Mouse (Mus musculus): ENCODE measurements around the gene Prr22. TPM values are rescaled to one million over a fixed set of nuclear protein-coding genes. Genes with fewer than 3 reads are reported as not detected.

Gene Prr22
- polyA plus RNA-seq, 1 experiment = 2.8 TPM

DNA sequence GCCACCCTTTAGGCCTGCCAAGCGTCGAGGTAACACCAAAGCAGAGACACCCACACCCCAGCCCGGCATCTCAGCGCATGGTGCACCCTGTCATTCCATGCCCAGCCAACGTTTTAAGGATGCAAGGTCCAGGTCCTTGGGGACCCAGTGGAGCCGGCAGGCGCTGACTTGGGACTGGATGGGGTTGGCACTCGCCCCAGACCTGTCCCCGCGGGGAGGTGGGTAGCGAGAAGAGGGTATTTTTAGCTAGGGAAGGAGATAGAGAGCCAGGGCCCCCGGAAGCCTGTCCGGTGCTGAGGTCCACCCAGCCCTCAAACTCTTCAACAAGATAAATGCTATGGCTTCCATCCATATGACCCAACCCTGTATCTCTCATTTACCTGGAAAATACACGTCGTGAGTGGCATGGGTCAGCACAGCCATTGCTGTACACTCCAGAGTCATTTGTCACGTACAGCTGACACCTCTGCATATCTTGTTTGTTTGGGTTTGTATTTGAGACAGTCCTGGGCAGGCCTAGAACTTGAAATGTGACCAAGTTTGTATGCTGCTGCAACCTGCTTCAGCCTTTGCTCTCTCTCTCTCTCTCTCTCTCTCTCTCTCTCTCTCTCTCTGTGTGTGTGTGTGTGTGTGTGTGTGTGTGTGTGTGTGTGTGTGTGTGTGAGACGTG lies 29.8 kb upstream of the Prr22 start:
- TF ChIP-seq FLI1 (IDR thresholded peaks at IDR 0.05; ENCODE audit: low read length) (no peak), GATA1 (IDR thresholded peaks at IDR 0.05; ENCODE audit: borderline replicate concordance, low read length) (no peak)
- H3K27me3 ChIP-seq (replicated peaks) = peaks cover 66% of the 10 kb centered on the region

DNA sequence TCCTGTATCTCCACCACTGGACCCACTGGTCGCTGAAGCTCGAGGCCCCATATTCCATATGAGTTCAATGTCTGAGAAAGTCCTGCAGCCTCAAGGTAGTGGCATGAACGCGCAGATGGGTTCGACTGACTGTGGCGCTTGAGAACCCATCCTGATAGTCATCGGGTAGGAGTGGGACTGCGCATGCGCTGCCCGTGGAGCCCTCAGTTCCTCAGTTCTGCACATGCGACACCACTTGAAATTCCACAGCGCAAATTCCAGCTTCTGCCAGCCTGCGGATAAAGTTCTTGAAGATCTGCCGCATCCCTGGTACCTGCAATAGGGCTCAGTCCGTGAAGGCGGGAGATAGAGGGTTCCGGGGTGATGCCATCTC lies 29.3 kb upstream of the Prr22 start:
- peaks cover 64% of the 10 kb centered on the region for H3K27me3 ChIP-seq (replicated peaks)
- peaks cover 5% of the 10 kb centered on the region for H3K9me3 ChIP-seq
- no peak overlapping the region for H3K4me3 ChIP-seq (replicated peaks)
- H3K4me1 ChIP-seq = peaks cover 12% of the 10 kb centered on the region
- TF ChIP-seq GATA1 (IDR thresholded peaks at IDR 0.05; ENCODE audit: borderline replicate concordance, low read length) = no peak
- TF ChIP-seq FLI1 (IDR thresholded peaks at IDR 0.05; ENCODE audit: low read length) = no peak
- H3K36me3 ChIP-seq (replicated peaks; ENCODE audit: low read length) = no peaks in the 10 kb centered on the region

More for the DNA sequence above, 29.8 kb upstream of the Prr22 start:
- Histone ChIP-seq H3K9me3 (peaks cover 5% of the 10 kb centered on the region), H3K4me1 (peaks cover 12% of the 10 kb centered on the region), H3K36me3 (replicated peaks; ENCODE audit: low read length) (no peaks in the 10 kb centered on the region), H3K4me3 (replicated peaks) (no peak overlapping the region)

DNA sequence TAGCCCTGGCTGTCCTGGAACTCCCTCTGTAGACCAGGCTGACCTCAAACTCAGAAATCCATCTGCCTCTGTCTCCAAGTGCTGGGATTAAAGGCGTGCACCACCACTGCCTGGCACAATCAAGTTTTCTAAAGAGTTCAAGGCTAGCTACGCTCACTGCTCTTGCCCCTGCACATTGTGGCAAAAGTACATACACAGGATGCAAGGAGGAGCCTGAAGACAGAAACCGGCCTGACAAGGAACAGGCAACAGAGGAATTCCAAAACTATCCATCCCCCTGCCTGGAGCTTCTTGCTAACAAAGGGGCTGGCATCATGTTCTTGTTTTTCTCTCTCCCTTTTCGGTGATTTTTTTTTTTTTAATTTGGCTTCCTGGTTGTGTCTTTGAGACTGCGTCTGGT lies 25.9 kb upstream of the Prr22 start:
- no peaks in the 10 kb centered on the region for H3K36me3 ChIP-seq (replicated peaks; ENCODE audit: low read length)
- no peak overlapping the region for H3K4me3 ChIP-seq (replicated peaks)
- TF ChIP-seq GATA1 (IDR thresholded peaks at IDR 0.05; ENCODE audit: borderline replicate concordance, low read length) = no peak
- peaks cover 21% of the 10 kb centered on the region for H3K9me3 ChIP-seq
- H3K27me3 ChIP-seq (replicated peaks) = peaks cover 57% of the 10 kb centered on the region
- peaks cover 15% of the 10 kb centered on the region for H3K4me1 ChIP-seq

DNA sequence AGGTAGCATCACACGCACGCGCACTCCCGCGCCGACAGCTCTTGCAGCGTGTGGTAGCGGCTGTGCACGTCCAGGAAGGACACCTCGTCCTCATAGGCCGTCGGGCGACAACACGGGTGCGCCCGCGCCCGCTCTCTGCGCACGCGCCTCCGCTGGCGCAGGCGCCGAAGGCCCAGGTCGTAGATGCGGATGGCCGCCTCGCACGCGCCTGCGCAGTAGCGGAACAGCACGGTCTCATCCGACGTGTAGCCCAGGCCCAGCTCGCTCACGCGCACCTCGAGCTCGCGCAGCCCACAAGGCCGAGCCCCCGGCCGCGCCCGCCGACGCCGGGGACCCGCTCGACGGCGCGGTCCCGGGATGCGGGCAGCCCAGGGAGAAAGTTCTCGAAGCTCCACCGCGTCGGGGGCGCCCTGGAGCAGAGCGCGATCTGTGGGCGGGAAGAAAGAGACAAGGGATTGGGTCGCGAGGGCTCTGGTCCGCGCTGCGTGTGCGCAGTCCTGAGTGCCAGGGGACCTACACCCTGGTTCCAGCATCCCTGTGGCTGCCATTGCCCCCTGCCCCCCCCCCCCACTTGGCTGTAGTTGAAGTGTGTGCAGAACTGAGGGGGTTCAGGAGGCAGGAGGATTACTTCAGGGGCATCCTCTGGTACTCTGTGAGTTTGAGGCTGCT lies 18.5 kb upstream of the Prr22 start:
- no peak for TF ChIP-seq GATA1 (IDR thresholded peaks at IDR 0.05; ENCODE audit: borderline replicate concordance, low read length)
- no peak for TF ChIP-seq FLI1 (IDR thresholded peaks at IDR 0.05; ENCODE audit: low read length)
- no peaks in the 10 kb centered on the region for H3K36me3 ChIP-seq (replicated peaks; ENCODE audit: low read length)
- no peak overlapping the region for H3K4me3 ChIP-seq (replicated peaks)
- peaks cover 90% of the 10 kb centered on the region for H3K27me3 ChIP-seq (replicated peaks)
- H3K4me1 ChIP-seq = peaks cover 31% of the 10 kb centered on the region
- peaks cover 56% of the 10 kb centered on the region for H3K9me3 ChIP-seq

DNA sequence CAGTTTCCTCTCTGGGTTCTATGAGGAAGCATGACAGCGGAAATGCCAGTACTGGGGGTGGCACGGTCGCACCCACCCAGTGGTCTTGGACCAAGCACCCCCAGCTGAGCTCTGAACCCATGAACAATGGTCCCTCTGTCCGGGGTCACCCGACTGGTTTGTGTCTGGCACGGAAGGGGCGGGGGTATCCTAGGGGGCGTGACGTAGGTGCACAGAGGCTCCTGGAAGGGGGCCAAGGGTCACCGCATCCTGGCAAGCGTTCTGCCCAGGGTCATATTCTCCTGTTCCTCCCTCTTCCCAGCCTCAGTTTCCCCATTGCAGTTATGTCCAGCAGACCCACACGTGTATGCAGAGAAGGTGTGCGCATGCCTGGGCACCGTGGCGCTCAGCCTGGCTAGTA lies 16.6 kb upstream of the Prr22 start:
- TF ChIP-seq FLI1 (IDR thresholded peaks at IDR 0.05; ENCODE audit: low read length) (no peak), GATA1 (IDR thresholded peaks at IDR 0.05; ENCODE audit: borderline replicate concordance, low read length) (no peak)
- H3K27me3 ChIP-seq (replicated peaks) = peaks cover 87% of the 10 kb centered on the region
- H3K4me3 ChIP-seq (replicated peaks) = no peak overlapping the region
- H3K9me3 ChIP-seq = peaks cover 39% of the 10 kb centered on the region
- H3K4me1 ChIP-seq = peaks cover 47% of the 10 kb centered on the region
- H3K36me3 ChIP-seq (replicated peaks; ENCODE audit: low read length) = no peaks in the 10 kb centered on the region

DNA sequence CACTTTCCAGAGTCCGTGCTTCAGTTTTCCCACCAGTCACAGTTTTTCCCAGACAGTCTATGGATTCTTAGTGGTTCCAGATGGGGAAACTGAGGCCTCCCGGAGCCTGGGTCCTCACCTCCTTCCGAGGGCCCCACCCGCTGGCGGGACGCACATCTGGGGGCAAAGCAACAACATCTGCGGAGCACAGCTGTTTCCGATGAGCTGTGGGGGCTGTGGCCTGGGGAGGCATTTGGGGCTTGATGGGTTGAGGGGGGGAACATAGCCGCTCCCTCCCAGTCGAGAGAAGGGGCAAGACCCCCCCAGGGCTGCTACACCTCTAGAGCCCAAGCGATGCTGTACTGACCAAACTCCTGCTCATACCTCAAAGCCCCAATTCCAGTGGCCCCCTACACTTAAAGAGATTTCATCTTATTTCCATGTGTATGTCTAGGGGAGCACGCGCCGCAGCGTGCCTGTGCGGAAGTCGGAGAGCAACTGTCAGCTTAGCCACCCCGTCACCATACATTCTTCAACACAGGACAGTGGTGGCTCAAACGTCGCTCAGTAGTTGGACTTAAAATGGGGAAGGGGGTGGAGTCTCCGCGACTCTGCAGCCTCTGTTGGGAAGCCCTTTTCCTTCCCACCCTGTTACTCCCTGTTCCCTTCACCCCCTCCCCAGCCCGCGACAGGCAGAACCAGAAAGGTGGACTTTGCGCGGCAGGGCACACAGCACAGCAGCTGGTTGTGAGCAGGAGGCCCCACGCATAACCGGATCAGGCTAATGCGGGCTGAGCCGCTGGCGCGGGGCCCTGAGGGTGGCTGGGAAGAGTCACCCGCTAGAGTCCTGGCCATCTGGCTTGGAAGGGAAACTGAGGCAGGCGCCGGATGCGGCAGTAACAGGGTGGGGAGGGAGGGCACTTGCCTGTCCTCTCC lies 15.5 kb upstream of the Prr22 start:
- peaks cover 90% of the 10 kb centered on the region for H3K27me3 ChIP-seq (replicated peaks)
- peaks cover 57% of the 10 kb centered on the region for H3K4me1 ChIP-seq
- peaks cover 31% of the 10 kb centered on the region for H3K9me3 ChIP-seq
- H3K4me3 ChIP-seq (replicated peaks) = peak overlapping the region; percentile 80
- no peak for TF ChIP-seq GATA1 (IDR thresholded peaks at IDR 0.05; ENCODE audit: borderline replicate concordance, low read length)
- TF ChIP-seq FLI1 (IDR thresholded peaks at IDR 0.05; ENCODE audit: low read length) = no peak
- no peaks in the 10 kb centered on the region for H3K36me3 ChIP-seq (replicated peaks; ENCODE audit: low read length)

DNA sequence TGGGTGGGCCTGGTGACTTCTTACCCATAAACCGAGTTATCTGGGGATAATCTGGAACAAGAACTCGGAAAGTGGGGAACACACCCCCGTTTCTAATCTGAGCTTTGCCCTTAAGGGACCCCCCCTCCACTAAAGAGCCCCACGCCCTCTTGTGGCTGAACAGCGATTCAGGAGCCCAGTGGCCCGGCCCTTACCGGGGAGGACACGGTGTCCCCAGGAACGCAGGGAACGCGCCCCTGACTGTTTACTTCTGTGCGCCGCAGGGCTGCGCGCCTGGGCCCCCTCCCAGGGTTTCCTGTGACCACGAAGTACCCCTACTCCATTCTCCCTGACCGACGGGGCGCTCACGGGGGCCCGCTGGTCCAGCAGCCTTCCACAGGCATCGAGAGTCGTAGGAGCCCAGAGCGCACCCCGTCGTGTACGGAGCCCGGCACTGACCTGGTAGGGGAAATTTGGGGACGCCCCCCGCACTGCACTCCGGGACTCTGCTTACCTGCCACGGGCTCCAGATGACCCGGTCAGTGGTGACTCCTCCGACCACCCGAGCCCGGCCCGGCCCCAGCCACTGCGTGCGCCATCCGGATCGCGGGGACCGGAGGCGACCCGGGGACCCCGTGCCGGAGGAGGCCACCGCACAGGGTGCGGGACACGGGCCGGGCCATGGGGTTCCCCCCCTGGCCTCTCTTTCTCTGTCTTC lies 13.2 kb upstream of the Prr22 start:
- H3K4me3 ChIP-seq (replicated peaks) = peak overlapping the region; percentile 91
- no peak for TF ChIP-seq GATA1 (IDR thresholded peaks at IDR 0.05; ENCODE audit: borderline replicate concordance, low read length)
- TF ChIP-seq FLI1 (IDR thresholded peaks at IDR 0.05; ENCODE audit: low read length) = no peak
- H3K4me1 ChIP-seq = peaks cover 67% of the 10 kb centered on the region
- peaks cover 80% of the 10 kb centered on the region for H3K27me3 ChIP-seq (replicated peaks)
- H3K36me3 ChIP-seq (replicated peaks; ENCODE audit: low read length) = no peaks in the 10 kb centered on the region
- peaks cover 8% of the 10 kb centered on the region for H3K9me3 ChIP-seq

DNA sequence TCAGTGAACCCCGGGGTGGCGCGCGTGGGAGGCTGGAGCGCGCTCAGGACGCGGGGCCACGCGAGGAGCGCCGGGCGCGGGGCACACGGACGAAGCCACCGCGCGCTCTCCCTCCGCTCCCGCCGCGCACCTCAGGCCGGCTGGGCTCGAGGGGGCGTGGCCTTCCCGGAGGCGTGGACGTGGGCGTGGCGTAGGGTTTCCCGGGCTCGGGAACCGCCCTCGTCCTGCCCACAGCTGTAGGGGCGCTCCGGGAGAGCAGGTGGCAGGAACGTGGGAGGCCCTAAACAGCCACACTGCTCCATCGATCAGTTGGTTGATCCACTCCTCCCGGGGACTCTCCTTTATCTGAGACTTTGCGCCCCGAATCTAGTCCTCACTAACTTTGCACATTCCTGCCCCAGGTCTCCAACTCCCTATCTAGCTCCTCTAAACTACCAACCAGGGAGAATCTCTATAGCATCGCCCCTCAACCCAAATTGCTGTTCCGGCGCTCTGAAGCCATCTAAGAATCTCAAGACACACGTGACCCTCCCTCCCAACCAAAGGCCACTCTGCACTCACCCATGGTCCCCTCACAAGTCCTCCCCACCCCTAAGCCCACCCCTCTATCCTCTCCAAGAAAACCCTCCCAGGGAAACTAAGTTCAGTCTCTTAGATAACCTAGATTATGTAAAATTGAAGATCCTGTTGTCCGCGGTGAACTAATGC lies 12.5 kb upstream of the Prr22 start, which contains the start of gene Nrtn:
TSS of gene Nrtn (minus strand) at position 115 of the 708 bp plus-strand sequence.
- H3K27me3 ChIP-seq (replicated peaks) = peaks cover 73% of the 10 kb centered on the region
- no peaks in the 10 kb centered on the region for H3K36me3 ChIP-seq (replicated peaks; ENCODE audit: low read length)
- peak within 1 kb of the TSS; percentile 91 for H3K4me3 ChIP-seq (replicated peaks)
- H3K9me3 ChIP-seq = peaks cover 2% of the 10 kb centered on the region; the same call in 1 of the 2 replicates
- peaks cover 74% of the 10 kb centered on the region for H3K4me1 ChIP-seq
- TF ChIP-seq FLI1 (IDR thresholded peaks at IDR 0.05; ENCODE audit: low read length) (no peak), GATA1 (IDR thresholded peaks at IDR 0.05; ENCODE audit: borderline replicate concordance, low read length) (no peak)

DNA sequence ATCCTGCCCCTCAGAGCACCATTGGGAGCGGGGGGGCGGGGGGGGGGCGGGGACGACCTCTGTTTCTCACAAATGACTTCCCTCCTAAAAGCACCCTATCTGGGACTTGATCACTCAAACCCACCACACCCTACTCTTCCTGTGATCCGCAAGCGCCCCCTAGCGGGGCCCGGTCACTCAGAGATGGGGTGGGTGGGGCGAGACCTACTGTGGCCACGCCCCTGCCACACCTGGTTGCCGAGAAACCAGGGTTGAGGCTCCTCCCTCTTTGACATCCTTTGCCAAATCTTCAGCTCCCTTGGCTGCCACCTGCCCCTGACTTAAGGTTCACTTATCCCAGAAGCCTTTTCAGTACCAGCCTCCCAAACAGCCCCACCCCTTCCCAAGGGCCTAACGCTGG lies 11.9 kb upstream of the Prr22 start:
- Histone ChIP-seq H3K27me3 (replicated peaks) (peaks cover 67% of the 10 kb centered on the region), H3K4me3 (replicated peaks) (peak overlapping the region; percentile 91), H3K9me3 (no peaks in the 10 kb centered on the region), H3K36me3 (replicated peaks; ENCODE audit: low read length) (no peaks in the 10 kb centered on the region), H3K4me1 (peaks cover 80% of the 10 kb centered on the region)
- TF ChIP-seq GATA1 (IDR thresholded peaks at IDR 0.05; ENCODE audit: borderline replicate concordance, low read length) (no peak), FLI1 (IDR thresholded peaks at IDR 0.05; ENCODE audit: low read length) (no peak)
